Mouse (Mus musculus): ENCODE data around the gene Fuca1.

The Fuca1 gene

GRCm38 (mm10) chr4:135986301-135986942 lies 65.9 kb downstream of the Fuca1 start:
- no peak for DNase-seq

- DNase-seq: peak; percentile 92
Observed at GRCm38 (mm10) chr4:135986943-135987710, 66.6 kb downstream of the Fuca1 start, which contains the start of gene Pithd1. Gene Pithd1, minus strand, starts transcription at chr4:135987264.

GRCm38 (mm10) chr4:135987714-135988113 lies 67.2 kb downstream of the Fuca1 start:
- DNase-seq: no peak

Measured in layer of hippocampus, adult 9-11 months (tissue).